Mouse (Mus musculus): ENCODE measurements around the gene Grip1. TPM values are rescaled to one million over a fixed set of nuclear protein-coding genes. Genes with fewer than 3 reads are reported as not detected.

The Grip1 gene
- polyA plus RNA-seq, 1 experiment from 2014 or later: 5.0 TPM

GRCm38 (mm10) chr10:119458991-119459390 is 5.4 kb downstream of the Grip1 start:
- no peak overlapping the region for H3K4me3 ChIP-seq (replicated peaks)
- peaks cover 31% of the 10 kb centered on the region for H3K4me1 ChIP-seq (replicated peaks)
- ATAC-seq (ENCODE audit: insufficient number of reproducible peaks, insufficient read depth, low FRiP score, low TSS enrichment, low read depth): no peak
- no peaks in the 10 kb centered on the region for H3K36me3 ChIP-seq
- WGBS: 83% methylated on average over 2 of the region's 2 CpGs
- peaks cover 5% of the 10 kb centered on the region; the same call in 1 of the 2 replicates for H3K27me3 ChIP-seq
- no peak overlapping the region for H3K9ac ChIP-seq (replicated peaks)
- no peak overlapping the region for H3K4me2 ChIP-seq
- no peaks in the 10 kb centered on the region for H3K9me3 ChIP-seq
- H3K27ac ChIP-seq: no peak overlapping the region

GRCm38 (mm10) chr10:119463345-119463744 is 9.7 kb downstream of the Grip1 start:
- no peaks in the 10 kb centered on the region for H3K9me3 ChIP-seq
- WGBS: 87% methylated on average over 7 of the region's 7 CpGs
- H3K36me3 ChIP-seq: no peaks in the 10 kb centered on the region
- H3K4me1 ChIP-seq (replicated peaks): peaks cover 30% of the 10 kb centered on the region
- H3K27ac ChIP-seq: no peak overlapping the region
- H3K4me2 ChIP-seq: no peak overlapping the region
- no peak overlapping the region for H3K9ac ChIP-seq (replicated peaks)
- H3K4me3 ChIP-seq (replicated peaks): no peak overlapping the region
- no peak for ATAC-seq (ENCODE audit: insufficient number of reproducible peaks, insufficient read depth, low FRiP score, low TSS enrichment, low read depth)
- H3K27me3 ChIP-seq: no peaks in the 10 kb centered on the region

- no peaks in the 10 kb centered on the region for H3K27me3 ChIP-seq
- H3K4me1 ChIP-seq (replicated peaks): peaks cover 30% of the 10 kb centered on the region
- H3K9me3 ChIP-seq: no peaks in the 10 kb centered on the region
- no peak overlapping the region for H3K4me3 ChIP-seq (replicated peaks)
- ATAC-seq (ENCODE audit: insufficient number of reproducible peaks, insufficient read depth, low FRiP score, low TSS enrichment, low read depth): no peak
- H3K4me2 ChIP-seq: no peak overlapping the region
- H3K36me3 ChIP-seq: no peaks in the 10 kb centered on the region
- H3K9ac ChIP-seq (replicated peaks): no peak overlapping the region
- 83% methylated on average over 7 of the region's 7 CpGs for WGBS
- H3K27ac ChIP-seq: no peak overlapping the region
Measured at GRCm38 (mm10) chr10:119463793-119464192, 10.2 kb downstream of the Grip1 start.

GRCm38 (mm10) chr10:119467976-119468375 is 14.3 kb downstream of the Grip1 start:
- H3K27ac ChIP-seq: no peak overlapping the region
- no peaks in the 10 kb centered on the region for H3K9me3 ChIP-seq
- ATAC-seq (ENCODE audit: insufficient number of reproducible peaks, insufficient read depth, low FRiP score, low TSS enrichment, low read depth): no peak
- H3K4me1 ChIP-seq (replicated peaks): peaks cover 11% of the 10 kb centered on the region; the same call in 1 of the 2 replicates
- no peaks in the 10 kb centered on the region for H3K36me3 ChIP-seq
- H3K4me3 ChIP-seq (replicated peaks): no peak overlapping the region
- H3K27me3 ChIP-seq: no peaks in the 10 kb centered on the region
- no peak overlapping the region for H3K9ac ChIP-seq (replicated peaks)
- WGBS: 94% methylated on average over 18 of the region's 18 CpGs
- no peak overlapping the region for H3K4me2 ChIP-seq

- no peaks in the 10 kb centered on the region for H3K9me3 ChIP-seq
- ATAC-seq (ENCODE audit: insufficient number of reproducible peaks, insufficient read depth, low FRiP score, low TSS enrichment, low read depth): no peak
- H3K4me1 ChIP-seq (replicated peaks): peaks cover 9% of the 10 kb centered on the region; the same call in 1 of the 2 replicates
- no peak overlapping the region for H3K9ac ChIP-seq (replicated peaks)
- H3K27ac ChIP-seq: no peak overlapping the region
- no peaks in the 10 kb centered on the region for H3K36me3 ChIP-seq
- H3K4me3 ChIP-seq (replicated peaks): no peak overlapping the region
- H3K27me3 ChIP-seq: no peaks in the 10 kb centered on the region
- no peak overlapping the region for H3K4me2 ChIP-seq
- 79% methylated on average over 1 of the region's 1 CpGs for WGBS
Measured at GRCm38 (mm10) chr10:119470096-119470495, 16.5 kb downstream of the Grip1 start.

GRCm38 (mm10) chr10:119475166-119475565 is 21.5 kb downstream of the Grip1 start:
- no peak overlapping the region for H3K4me2 ChIP-seq
- no peak for ATAC-seq (ENCODE audit: insufficient number of reproducible peaks, insufficient read depth, low FRiP score, low TSS enrichment, low read depth)
- peaks cover 7% of the 10 kb centered on the region; the same call in 1 of the 2 replicates for H3K4me1 ChIP-seq (replicated peaks)
- no peaks in the 10 kb centered on the region for H3K27me3 ChIP-seq
- H3K27ac ChIP-seq: no peak overlapping the region
- no peak overlapping the region for H3K9ac ChIP-seq (replicated peaks)
- WGBS: 59% methylated on average over 9 of the region's 9 CpGs
- H3K9me3 ChIP-seq: no peaks in the 10 kb centered on the region
- no peaks in the 10 kb centered on the region for H3K36me3 ChIP-seq
- no peak overlapping the region for H3K4me3 ChIP-seq (replicated peaks)

- Histone ChIP-seq H3K36me3 (no peaks in the 10 kb centered on the region), H3K4me2 (no peak overlapping the region), H3K27ac (no peak overlapping the region), H3K4me1 (replicated peaks) (peaks cover 15% of the 10 kb centered on the region), H3K27me3 (no peaks in the 10 kb centered on the region), H3K9me3 (no peaks in the 10 kb centered on the region), H3K9ac (replicated peaks) (no peak overlapping the region), H3K4me3 (replicated peaks) (no peak overlapping the region)
- WGBS: 81% methylated on average over 8 of the region's 8 CpGs
- ATAC-seq (ENCODE audit: insufficient number of reproducible peaks, insufficient read depth, low FRiP score, low TSS enrichment, low read depth): no peak
Measured at GRCm38 (mm10) chr10:119477661-119478060, 24.0 kb downstream of the Grip1 start.

GRCm38 (mm10) chr10:119483068-119483705 is 29.6 kb downstream of the Grip1 start:
- H3K27ac ChIP-seq: 0 out of 2 replicates have a peak overlapping the region, but pooled peaks have one; percentile 7
- no peak overlapping the region for H3K9ac ChIP-seq (replicated peaks)
- H3K27me3 ChIP-seq: no peaks in the 10 kb centered on the region
- no peaks in the 10 kb centered on the region for H3K36me3 ChIP-seq
- no peaks in the 10 kb centered on the region for H3K9me3 ChIP-seq
- no peak for ATAC-seq (ENCODE audit: insufficient number of reproducible peaks, insufficient read depth, low FRiP score, low TSS enrichment, low read depth)
- H3K4me1 ChIP-seq (replicated peaks): peaks cover 23% of the 10 kb centered on the region
- H3K4me3 ChIP-seq (replicated peaks): no peak overlapping the region
- peak overlapping the region; percentile 13 for H3K4me2 ChIP-seq
- WGBS: 46% methylated on average over 17 of the region's 17 CpGs

- Histone ChIP-seq H3K27ac (0 out of 2 replicates have a peak overlapping the region, but pooled peaks have one; percentile 7), H3K9me3 (no peaks in the 10 kb centered on the region), H3K36me3 (no peaks in the 10 kb centered on the region), H3K4me2 (peak overlapping the region; percentile 13; the same call in 1 of the 2 replicates), H3K4me3 (replicated peaks) (no peak overlapping the region), H3K9ac (replicated peaks) (no peak overlapping the region), H3K27me3 (no peaks in the 10 kb centered on the region), H3K4me1 (replicated peaks) (peaks cover 23% of the 10 kb centered on the region)
- no peak for ATAC-seq (ENCODE audit: insufficient number of reproducible peaks, insufficient read depth, low FRiP score, low TSS enrichment, low read depth)
- WGBS: 27% methylated on average over 6 of the region's 6 CpGs
Measured at GRCm38 (mm10) chr10:119483766-119484165, 30.1 kb downstream of the Grip1 start.

- WGBS: 89% methylated on average over 7 of the region's 7 CpGs
- H3K9ac ChIP-seq (replicated peaks): no peak overlapping the region
- ATAC-seq (ENCODE audit: insufficient number of reproducible peaks, insufficient read depth, low FRiP score, low TSS enrichment, low read depth): no peak
Measured at GRCm38 (mm10) chr10:119486936-119487335, 33.3 kb downstream of the Grip1 start.

GRCm38 (mm10) chr10:119490831-119491230 is 37.2 kb downstream of the Grip1 start:
- H3K4me2 ChIP-seq: no peak overlapping the region
- H3K4me3 ChIP-seq (replicated peaks): no peak overlapping the region
- no peaks in the 10 kb centered on the region for H3K27me3 ChIP-seq
- H3K27ac ChIP-seq: no peak overlapping the region
- 93% methylated on average over 18 of the region's 18 CpGs for WGBS
- ATAC-seq (ENCODE audit: insufficient number of reproducible peaks, insufficient read depth, low FRiP score, low TSS enrichment, low read depth): no peak
- H3K4me1 ChIP-seq (replicated peaks): no peaks in the 10 kb centered on the region
- H3K36me3 ChIP-seq: no peaks in the 10 kb centered on the region
- H3K9ac ChIP-seq (replicated peaks): no peak overlapping the region
- no peaks in the 10 kb centered on the region for H3K9me3 ChIP-seq

More at GRCm38 (mm10) chr10:119486936-119487335, 33.3 kb downstream of the Grip1 start:
- H3K9me3 ChIP-seq: no peaks in the 10 kb centered on the region
- no peaks in the 10 kb centered on the region for H3K27me3 ChIP-seq
- H3K36me3 ChIP-seq: no peaks in the 10 kb centered on the region
- H3K4me3 ChIP-seq (replicated peaks): no peak overlapping the region
- no peak overlapping the region for H3K27ac ChIP-seq
- H3K4me2 ChIP-seq: no peak overlapping the region
- peaks cover 19% of the 10 kb centered on the region for H3K4me1 ChIP-seq (replicated peaks)

- no peak overlapping the region for H3K4me3 ChIP-seq (replicated peaks)
- no peaks in the 10 kb centered on the region for H3K27me3 ChIP-seq
- peaks cover 7% of the 10 kb centered on the region for H3K4me1 ChIP-seq (replicated peaks)
- ATAC-seq (ENCODE audit: insufficient number of reproducible peaks, insufficient read depth, low FRiP score, low TSS enrichment, low read depth): no peak
- H3K27ac ChIP-seq: no peak overlapping the region
- no peak overlapping the region for H3K9ac ChIP-seq (replicated peaks)
- no peaks in the 10 kb centered on the region for H3K36me3 ChIP-seq
- H3K4me2 ChIP-seq: no peak overlapping the region
- WGBS: 78% methylated on average over 8 of the region's 8 CpGs
- H3K9me3 ChIP-seq: peaks cover 4% of the 10 kb centered on the region; the same call in 1 of the 2 replicates
Measured at GRCm38 (mm10) chr10:119495317-119495716, 41.7 kb downstream of the Grip1 start.

Measured in limb, embryonic 12.5 days (tissue).